Mouse (Mus musculus) thymus, postnatal 10 days (tissue): ENCODE results near the gene Ptafr.

Source experiments
- DNase-seq, 2 experiments: peaks; one replicate each; pipeline ENCODE4 v3.0.0; 2021; ENCODE audit warnings: low spot score in 2 of 2

The Ptafr gene

GRCm38 (mm10) chr4:132563965-132564364 lies at the start of gene Ptafr:
Gene Ptafr, plus strand, starts transcription at chr4:132564067.
- no peak for DNase-seq

GRCm38 (mm10) chr4:132514555-132515135 lies 49.2 kb upstream of the Ptafr start:
- peak; percentile 54 to 81 for DNase-seq

GRCm38 (mm10) chr4:132515369-132516155 lies 48.3 kb upstream of the Ptafr start:
- peak; percentile 88 to 91 for DNase-seq

GRCm38 (mm10) chr4:132518066-132518465 lies 45.8 kb upstream of the Ptafr start:
- DNase-seq, result no peak

- no peak for DNase-seq
Observed at GRCm38 (mm10) chr4:132519188-132519587, 44.7 kb upstream of the Ptafr start.

DNA sequence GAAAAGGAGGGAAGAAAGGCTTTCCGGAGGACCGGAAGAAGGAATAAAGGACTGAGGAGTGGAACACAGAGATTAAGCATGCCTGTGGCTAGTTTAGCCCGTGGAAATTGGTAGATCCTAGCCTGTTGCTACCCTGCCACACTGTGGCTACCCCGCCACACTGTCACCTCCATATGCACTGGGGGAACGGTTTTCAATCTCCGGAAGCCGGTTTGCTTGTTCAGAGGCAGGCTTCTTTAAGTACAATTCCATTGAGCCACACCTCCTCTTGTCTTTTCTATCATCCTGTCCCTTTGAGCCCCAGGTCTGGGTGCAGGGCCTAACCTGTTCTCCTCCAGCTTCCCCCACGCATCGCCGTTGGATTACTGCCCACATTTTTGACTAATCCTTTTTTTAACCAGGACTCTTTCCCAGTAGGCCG lies 39.5 kb upstream of the Ptafr start:
- DNase-seq, result no peak

DNA sequence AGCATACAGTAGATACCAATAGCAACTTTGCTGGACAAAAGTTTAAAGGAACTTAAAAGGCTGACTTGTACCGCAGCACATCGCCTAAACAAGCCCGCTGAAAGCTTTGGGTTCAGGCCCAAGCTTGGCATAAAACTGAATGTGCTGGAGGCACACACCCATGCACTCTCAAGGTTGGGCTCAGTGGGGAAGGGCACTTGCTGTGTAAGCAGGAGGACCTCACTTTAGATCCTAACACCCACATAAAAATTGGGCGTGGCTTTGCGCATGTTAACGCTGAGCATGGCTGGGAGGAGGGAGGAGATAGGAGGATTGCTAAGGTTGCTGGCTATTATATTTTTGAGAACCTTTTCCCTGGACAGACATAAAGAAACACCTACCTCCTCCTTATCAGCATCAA lies 39.1 kb upstream of the Ptafr start:
- no peak for DNase-seq

DNA sequence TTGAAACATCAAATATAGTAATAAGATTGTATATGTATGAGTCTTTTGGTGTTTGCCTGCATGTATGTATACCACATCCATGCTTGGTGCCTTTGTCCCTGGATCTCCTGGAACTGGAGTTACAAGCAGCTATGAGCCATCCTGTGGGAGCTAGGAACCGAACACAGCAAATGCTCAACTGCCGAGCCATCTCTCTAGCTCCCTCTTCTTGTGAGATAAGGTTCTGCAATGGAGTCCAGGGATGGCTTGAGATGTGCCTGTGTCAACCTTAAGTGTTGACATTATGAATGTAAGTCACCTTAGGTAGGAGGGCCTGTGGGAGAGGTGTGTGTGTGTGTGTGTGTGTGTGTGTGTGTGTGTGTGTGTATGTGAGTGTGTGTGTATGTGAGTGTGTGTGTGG lies 37.2 kb upstream of the Ptafr start:
- DNase-seq, result no peak

DNA sequence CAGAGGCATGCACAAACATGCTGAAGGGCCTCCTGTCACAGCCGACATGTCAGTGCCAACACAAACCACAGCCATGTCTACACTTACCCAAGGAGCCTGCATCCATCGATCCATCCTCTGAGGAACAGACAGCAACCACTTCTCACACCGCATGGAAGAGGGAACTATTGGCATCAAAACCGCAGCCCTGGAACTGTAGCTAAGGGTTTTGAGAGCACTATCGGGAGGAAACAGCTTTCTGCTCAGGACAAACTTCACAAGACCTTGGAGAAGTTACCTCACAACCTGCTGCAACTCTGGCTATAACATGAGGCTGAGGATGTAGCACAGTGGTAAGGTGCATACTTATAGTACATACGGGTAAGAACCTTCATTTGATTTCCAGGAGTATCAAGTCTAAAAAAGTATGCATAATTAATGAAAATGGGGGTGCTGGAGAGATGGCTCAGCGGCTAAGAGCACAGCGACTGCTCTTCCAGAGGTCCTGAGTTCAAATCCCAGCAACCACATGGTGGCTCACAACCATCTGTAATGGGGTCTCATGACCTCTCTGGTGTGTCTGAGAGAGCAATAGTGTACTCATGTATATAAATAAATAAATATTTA lies 35.8 kb upstream of the Ptafr start:
- DNase-seq, result no peak

DNA sequence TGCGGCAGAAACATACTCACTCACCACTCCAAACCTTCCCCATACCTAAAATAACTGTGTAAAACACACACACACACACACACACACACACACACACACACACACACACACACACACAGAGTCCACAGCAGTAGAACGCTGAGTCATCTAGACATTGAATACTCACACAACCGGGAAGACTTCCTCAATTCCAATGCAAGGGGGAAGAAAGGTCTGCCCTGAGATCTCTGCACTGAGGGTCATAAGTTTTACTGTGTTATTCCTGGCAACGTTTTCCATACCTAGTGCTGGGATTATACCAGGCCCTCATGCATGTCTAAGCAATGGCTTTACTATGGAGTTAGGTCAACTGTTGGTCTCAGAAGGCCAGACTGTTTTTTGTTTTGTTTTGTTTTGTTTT lies 34.5 kb upstream of the Ptafr start:
- DNase-seq, result no peak

DNA sequence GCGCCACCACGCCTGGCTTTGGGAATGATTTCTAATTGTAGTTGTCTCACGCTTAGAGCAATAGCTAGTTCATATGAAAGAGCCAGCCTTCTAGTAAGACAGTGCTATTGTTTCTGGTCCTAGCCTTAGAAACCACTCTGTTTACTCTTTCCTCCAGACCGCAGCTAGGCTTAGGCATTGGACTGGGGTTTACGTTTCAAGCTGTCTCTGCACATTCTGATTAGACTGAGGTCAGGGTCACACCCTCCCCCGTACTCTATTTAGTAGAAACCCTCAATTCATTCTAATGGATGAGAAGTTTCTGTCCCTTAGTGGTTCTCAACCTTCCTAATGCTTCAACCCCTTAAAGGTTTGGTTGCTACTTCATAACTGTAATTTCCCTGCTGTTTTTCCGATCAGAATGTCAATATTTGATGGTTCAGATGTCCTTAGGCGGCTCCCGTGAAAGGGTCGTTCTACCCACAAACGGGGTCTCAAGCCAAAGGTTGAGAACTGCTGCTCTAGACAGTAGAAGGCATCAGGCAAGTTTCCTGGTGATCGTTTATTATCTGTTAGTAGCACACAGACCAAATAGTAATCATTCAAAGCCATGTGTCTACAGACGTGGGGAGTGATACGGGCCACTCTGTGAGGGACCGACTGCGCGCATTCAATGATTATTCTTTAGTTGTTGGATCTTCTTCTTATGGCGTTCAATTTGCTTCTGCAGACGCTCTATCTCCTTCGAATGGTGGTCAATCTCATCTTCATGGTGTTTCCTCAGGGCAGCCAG lies 33.6 kb upstream of the Ptafr start:
- DNase-seq, result no peak

GRCm38 (mm10) chr4:132532496-132532895 lies 31.4 kb upstream of the Ptafr start:
- no peak for DNase-seq

DNA sequence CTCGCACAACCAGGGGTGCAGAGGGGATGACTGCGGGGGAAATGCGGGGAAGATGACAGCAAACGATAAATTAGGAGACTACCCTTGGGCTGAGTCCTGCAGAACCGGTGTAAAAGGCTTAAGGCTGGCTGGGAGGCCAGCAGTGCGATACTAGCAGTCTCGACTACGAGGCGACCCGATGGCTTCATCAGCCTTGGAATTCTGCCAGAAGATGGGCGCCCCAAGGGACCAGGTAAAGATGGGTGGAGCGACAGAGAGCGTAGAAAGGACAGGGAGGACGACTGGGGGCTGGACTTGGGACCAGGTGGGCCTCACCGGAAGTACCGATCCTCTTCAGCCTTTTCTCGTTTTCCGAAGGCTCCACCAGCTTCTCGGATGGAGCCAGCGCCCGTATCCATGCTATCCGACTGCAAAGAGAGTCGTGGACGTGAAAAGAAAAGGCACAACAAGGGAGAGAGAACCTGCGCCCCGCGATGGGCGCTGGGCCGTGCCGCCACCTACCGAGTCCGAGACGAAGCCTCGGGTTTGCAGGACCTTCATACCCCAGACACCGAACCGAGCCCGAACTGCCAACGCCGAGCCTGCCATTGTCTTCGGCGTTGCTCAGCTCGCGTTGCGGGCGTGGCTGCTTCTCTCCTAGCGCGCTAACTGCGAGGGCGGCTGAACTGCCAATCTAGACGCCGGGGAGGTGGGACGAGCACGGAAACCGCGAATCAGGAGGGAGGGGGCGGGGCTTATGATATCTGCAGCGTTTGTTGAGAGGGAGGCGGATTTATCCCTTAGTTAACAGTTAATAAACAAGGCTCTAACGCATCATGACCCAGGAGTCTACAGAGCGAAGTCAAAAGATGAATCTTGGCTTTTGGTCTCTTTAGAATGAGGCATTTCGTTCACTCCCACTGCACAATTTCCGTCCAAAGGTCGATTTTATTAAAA lies 30.6 kb upstream of the Ptafr start, which contains the start of gene Atpif1:
Gene Atpif1, minus strand, starts transcription at position 679 of the 936 bp plus-strand sequence.
- DNase-seq, result peak; percentile 82 to 86

DNA sequence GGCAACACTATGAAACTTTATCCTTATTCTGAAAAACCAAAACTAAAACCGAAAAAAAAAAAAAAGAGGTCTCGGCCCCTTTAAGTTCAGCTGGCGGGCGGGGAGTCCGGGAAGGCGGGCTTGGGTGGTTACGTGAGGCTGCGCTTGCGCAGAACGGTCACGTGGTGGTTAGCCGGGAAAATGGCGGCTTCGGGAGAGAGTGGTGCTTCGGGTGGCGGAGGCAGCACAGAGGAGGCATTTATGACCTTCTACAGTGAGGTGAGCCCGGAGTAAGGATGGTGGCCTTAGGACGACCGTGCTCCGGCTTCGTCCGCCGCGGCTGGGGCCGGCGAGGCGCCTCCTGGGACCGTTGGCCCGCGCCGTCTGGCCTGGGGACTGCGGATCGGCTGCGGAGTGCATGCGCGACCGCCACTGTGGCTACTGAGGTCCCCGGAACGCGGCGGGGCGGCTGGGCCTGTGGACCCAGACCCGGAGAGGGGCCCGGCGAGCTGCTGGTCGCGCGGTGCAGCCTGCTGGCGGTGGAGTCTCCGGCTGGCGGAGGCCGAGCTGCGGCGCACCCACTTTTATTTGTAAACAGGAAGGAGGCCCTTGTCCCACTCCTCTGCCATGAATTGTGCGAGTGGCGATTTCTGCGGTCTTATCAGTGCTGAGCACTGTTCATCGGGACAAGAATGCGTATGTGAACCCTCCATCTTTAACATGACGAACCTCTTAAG lies 28.3 kb upstream of the Ptafr start, which contains the start of gene Dnajc8:
Gene Dnajc8, plus strand, starts transcription at position 145 of the 716 bp plus-strand sequence.
- DNase-seq, result peak; percentile 93 to 96

GRCm38 (mm10) chr4:132539481-132539880 lies 24.4 kb upstream of the Ptafr start:
- DNase-seq, result no peak

- DNase-seq, result no peak
Observed at GRCm38 (mm10) chr4:132541413-132541812, 22.5 kb upstream of the Ptafr start.

- DNase-seq, result no peak
Observed at GRCm38 (mm10) chr4:132542724-132543123, 21.1 kb upstream of the Ptafr start.

DNA sequence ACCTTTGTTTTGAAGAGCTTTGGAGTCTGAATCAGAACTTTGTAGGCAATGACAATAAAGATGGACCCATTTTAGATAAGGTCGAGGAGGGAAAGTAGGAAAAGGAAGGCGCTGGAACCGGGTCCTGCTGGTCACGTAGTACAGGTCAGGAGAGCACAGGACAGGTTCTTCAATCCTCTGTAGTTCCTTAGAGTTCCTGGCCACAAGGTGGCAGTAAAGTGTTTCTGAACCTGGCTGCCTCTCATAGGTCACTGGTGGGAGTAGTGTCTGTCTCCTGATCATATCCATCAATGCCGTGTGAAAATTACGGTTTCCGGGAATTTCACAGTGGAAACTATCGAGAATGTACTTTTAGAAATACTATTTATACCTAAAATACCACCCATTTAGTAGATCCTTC lies 18.0 kb upstream of the Ptafr start:
- peak in 1 of 2 experiments; percentile 60 for DNase-seq

DNA sequence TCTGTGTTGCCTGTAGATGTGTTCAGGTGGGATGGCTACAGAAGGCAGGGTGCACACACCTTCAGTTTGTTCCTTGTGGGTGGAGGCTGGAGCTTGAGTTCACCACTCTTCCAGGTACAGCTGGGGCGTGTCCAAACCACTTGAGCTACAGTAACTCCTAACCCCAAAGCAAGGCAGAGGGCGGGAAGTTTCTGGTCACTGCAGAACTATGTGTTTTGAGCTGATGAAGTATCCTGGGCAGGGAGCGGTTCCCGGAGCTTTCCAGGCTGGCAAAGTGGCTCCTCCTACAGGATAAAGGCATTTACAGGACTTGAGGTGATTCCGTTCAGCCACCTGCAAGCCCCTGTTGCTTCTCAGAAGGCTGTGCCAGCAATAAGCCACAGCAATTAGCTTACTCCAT lies 9.6 kb upstream of the Ptafr start:
- no peak for DNase-seq

- DNase-seq, result no peak
Observed at GRCm38 (mm10) chr4:132554653-132555052, 9.2 kb upstream of the Ptafr start.
